Mouse (Mus musculus) limb, embryonic 14.5 days (tissue): Measurements from ENCODE around the gene Msh3. TPM values are rescaled to one million over a fixed set of nuclear protein-coding genes. Genes with fewer than 3 reads are reported as not detected.

Experiments
- ATAC-seq: fragments of 200-750 bp; cut with Nextera tagmentation; 2 replicates; pipeline ENCODE4 v1.8.0; 2017; ENCODE audit warnings: low read depth, moderate number of reproducible peaks, moderate TSS enrichment; ENCODE audit not compliant: low FRiP score
- DNase-seq: peaks from one replicate; pipeline ENCODE4 v3.0.0-alpha.2; 2015; ENCODE audit warnings: low spot score
- H3K27ac ChIP-seq: fragments of 300-500 bp; sonication (generic); replicated peaks from 2 replicates; pipeline ENCODE4 v1.5.1; 2014; ENCODE audit warnings: low read depth, mild to moderate bottlenecking, low read length, moderate library complexity, mixed read lengths
- H3K27me3 ChIP-seq: fragments of 300-500 bp; sonication (generic); 2 replicates; pipeline ENCODE4 v1.6.1; 2014; ENCODE audit warnings: low read length, mixed read lengths; ENCODE audit not compliant: control insufficient read depth, insufficient read depth
- H3K36me3 ChIP-seq: fragments of 300-500 bp; sonication (generic); 2 replicates; pipeline ENCODE4 v1.6.1; 2014; ENCODE audit warnings: mild to moderate bottlenecking, low read length, moderate library complexity, mixed read lengths; ENCODE audit not compliant: control insufficient read depth, insufficient read depth
- H3K4me1 ChIP-seq: fragments of 300-500 bp; sonication (generic); 2 replicates; pipeline ENCODE4 v1.6.1; 2014; ENCODE audit warnings: antibody characterized with exemption, low read length, mixed read lengths; ENCODE audit not compliant: control insufficient read depth, insufficient read depth
- H3K4me2 ChIP-seq: fragments of 300-500 bp; sonication (generic); replicated peaks from 2 replicates; pipeline ENCODE4 v1.6.1; 2014; ENCODE audit warnings: low read depth, mild to moderate bottlenecking, low read length, moderate library complexity; ENCODE audit not compliant: severe bottlenecking
- H3K4me3 ChIP-seq: fragments of 300-500 bp; sonication (generic); replicated peaks from 2 replicates; pipeline ENCODE4 v1.5.1; 2014; ENCODE audit warnings: low read length
- H3K9ac ChIP-seq: fragments of 300-500 bp; sonication (generic); 2 replicates; pipeline ENCODE4 v1.6.1; 2014; ENCODE audit warnings: mild to moderate bottlenecking, low read depth, low read length, moderate library complexity; ENCODE audit not compliant: severe bottlenecking
- H3K9me3 ChIP-seq: fragments of 300-500 bp; sonication (generic); 2 replicates; pipeline ENCODE4 v1.6.1; 2016; ENCODE audit warnings: low read length; ENCODE audit not compliant: control insufficient read depth
- POLR2A ChIP-seq: fragments of 200-500 bp; IDR thresholded peaks from 2 replicates; pipeline ENCODE4 v1.8.0; 2012; ENCODE audit warnings: inconsistent platforms, mild to moderate bottlenecking, moderate library complexity, borderline replicate concordance; ENCODE audit not compliant: insufficient read depth, insufficient read length; ENCODE audit errors: extremely low read depth
- WGBS: fragments of 180-500 bp; shearing (Covaris S2); extraction: QIAGEN DNeasy Blood & Tissue Kit; methylation state at CpG from one replicate; pipeline ENCODE4 v1.1.7; 2014; 5-methylcytosine and 5-hydroxymethylcytosine counted together
- polyA plus RNA-seq, 2 experiments: library from polyadenylated mRNA; depleted of rRNA in 1 of 2; stranded (reverse) in 1 of 2; unstranded in 1 of 2; fragments of >200 nt; fragmentation: Nextera tagmentation in 1 of 2; extraction: Ambion mirVana in 1 of 2; gene quantifications; 2 replicates each; pipeline versions ENCODE4 v1.2.1 to v1.2.3; 2012 to 2014

Gene Msh3
- polyA plus RNA-seq, 2 experiments: 25.2 to 26.2 TPM

GRCm38 (mm10) chr13:92356376-92356775 is 1.6 kb upstream of the Msh3 start:
- H3K4me3 ChIP-seq: 0 out of 2 replicates have a peak overlapping the region, but pooled peaks have one; percentile 66
- no peak for DNase-seq
- no peak for ATAC-seq

GRCm38 (mm10) chr13:92355272-92355643 is 455 bp upstream of the Msh3 start:
- TF ChIP-seq POLR2A: peak; percentile 24; the same call in 1 of the 2 replicates
- peak overlapping the region; percentile 70 for H3K9ac ChIP-seq
- H3K27ac ChIP-seq: no peak overlapping the region
- peak overlapping the region; percentile 66 for H3K4me3 ChIP-seq
- ATAC-seq (peak; percentile 2), DNase-seq (no peak)
- H3K4me2 ChIP-seq: peak overlapping the region; percentile 97
- WGBS: under 1% methylated on average over 24 of the region's 24 CpGs
- no peaks in the 10 kb centered on the region for H3K9me3 ChIP-seq
- H3K36me3 ChIP-seq: peaks cover 8% of the 10 kb centered on the region; the same call in 1 of the 2 replicates
- H3K4me1 ChIP-seq: peaks cover 12% of the 10 kb centered on the region
- H3K27me3 ChIP-seq: no peaks in the 10 kb centered on the region

More at GRCm38 (mm10) chr13:92356376-92356775, 1.6 kb upstream of the Msh3 start:
- no peak for TF ChIP-seq POLR2A
- no peak overlapping the region for H3K27ac ChIP-seq
- peaks cover 12% of the 10 kb centered on the region for H3K4me1 ChIP-seq
- no peaks in the 10 kb centered on the region for H3K27me3 ChIP-seq
- peak overlapping the region; percentile 97 for H3K4me2 ChIP-seq
- no peaks in the 10 kb centered on the region for H3K36me3 ChIP-seq
- no peak overlapping the region for H3K9ac ChIP-seq
- WGBS: 73% methylated on average over 7 of the region's 7 CpGs
- no peaks in the 10 kb centered on the region for H3K9me3 ChIP-seq

GRCm38 (mm10) chr13:92353956-92354355 is 847 bp downstream of the Msh3 start:
- WGBS: 19% methylated on average over 4 of the region's 4 CpGs
- DNase-seq: no peak
- H3K4me1 ChIP-seq: peaks cover 12% of the 10 kb centered on the region
- peak overlapping the region; percentile 97 for H3K4me2 ChIP-seq
- peak overlapping the region; percentile 70 for H3K9ac ChIP-seq
- peak overlapping the region; percentile 90; the same call in 1 of the 2 replicates for H3K27ac ChIP-seq
- peaks cover 11% of the 10 kb centered on the region for H3K36me3 ChIP-seq
- H3K4me3 ChIP-seq: peak overlapping the region; percentile 66
- no peak for TF ChIP-seq POLR2A
- H3K27me3 ChIP-seq: no peaks in the 10 kb centered on the region
- ATAC-seq: no peak
- H3K9me3 ChIP-seq: no peaks in the 10 kb centered on the region

- Histone ChIP-seq H3K4me2 (no peak overlapping the region), H3K36me3 (peaks cover 36% of the 10 kb centered on the region), H3K9ac (no peak overlapping the region), H3K4me1 (peaks cover 12% of the 10 kb centered on the region), H3K27me3 (no peaks in the 10 kb centered on the region), H3K9me3 (no peaks in the 10 kb centered on the region), H3K27ac (no peak overlapping the region), H3K4me3 (no peak overlapping the region)
- 90% methylated on average over 6 of the region's 6 CpGs for WGBS
- ATAC-seq (no peak), DNase-seq (no peak)
- TF ChIP-seq POLR2A: no peak
These were observed 3.7 kb downstream of the Msh3 start for GRCm38 (mm10) chr13:92351100-92351499.

- peaks cover 75% of the 10 kb centered on the region for H3K36me3 ChIP-seq
- ATAC-seq: no peak
These were observed 8.5 kb downstream of the Msh3 start for GRCm38 (mm10) chr13:92346338-92346737.

More at GRCm38 (mm10) chr13:92346338-92346737, 8.5 kb downstream of the Msh3 start:
- no peak overlapping the region for H3K4me3 ChIP-seq
- DNase-seq: no peak
- TF ChIP-seq POLR2A: no peak
- no peak overlapping the region for H3K9ac ChIP-seq
- H3K4me2 ChIP-seq: no peak overlapping the region
- H3K27ac ChIP-seq: no peak overlapping the region
- no peaks in the 10 kb centered on the region for H3K27me3 ChIP-seq
- no peaks in the 10 kb centered on the region for H3K9me3 ChIP-seq
- 84% methylated on average over 5 of the region's 5 CpGs for WGBS
- H3K4me1 ChIP-seq: no peaks in the 10 kb centered on the region
